Mouse (Mus musculus) G1E (cell line): ENCODE results near the gene Pwwp2a.

Experiments used
- CTCF ChIP-seq: IDR thresholded peaks from 2 replicates; pipeline ENCODE4 v1.5.1; 2012; ENCODE audit warnings: low read depth, low read length, inconsistent platforms, mixed read lengths
- POLR2AphosphoS5 ChIP-seq: IDR thresholded peaks from 2 replicates; pipeline ENCODE4 v1.6.1; 2012; ENCODE audit warnings: low read depth, low read length, inconsistent platforms; ENCODE audit not compliant: insufficient replicate concordance

- no peak for TF ChIP-seq CTCF
- TF ChIP-seq POLR2AphosphoS5, result no peak
These were observed at the start of gene Pwwp2a for GRCm38 (mm10) chr11:43681472-43682414.
